Mouse (Mus musculus): ENCODE measurements around the gene Gm15319. TPM values are rescaled to one million over a fixed set of nuclear protein-coding genes. Genes with fewer than 3 reads are reported as not detected.
"Not testable (repeated sequence)": the region's sequence is repeated elsewhere in the genome, so short reads cannot be mapped to it uniquely, and the experiment has no call there.

Gm15319 gene
- under 1 TPM in 1 of 4 experiments, not detected in 3; 0.56 TPM for total RNA-seq (2022)

DNA sequence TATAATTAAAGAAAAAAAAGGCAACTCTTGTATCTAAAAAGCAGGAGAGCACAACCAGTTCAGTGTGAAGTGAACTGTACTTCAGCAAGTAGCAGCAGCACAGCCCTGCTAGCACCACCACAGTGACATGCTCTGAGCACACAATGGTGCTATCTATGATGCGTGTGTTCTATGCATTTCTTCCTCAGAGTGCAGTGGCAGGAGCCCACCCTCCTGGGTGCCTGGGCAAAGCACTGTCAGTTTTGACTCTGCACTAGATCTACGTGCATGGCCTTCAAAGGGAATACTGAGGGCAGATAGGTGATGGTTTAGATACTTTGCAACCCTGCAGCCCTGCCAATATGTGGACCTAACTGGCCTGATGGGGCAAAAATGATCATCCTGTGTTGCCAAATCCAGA lies at the start of gene Gm15319:
TSS of gene Gm15319 (minus strand) at position 101 of the 400 bp plus-strand sequence.
- not testable (repeated sequence) for DNase-seq (ENCODE audit: low spot score)

DNA sequence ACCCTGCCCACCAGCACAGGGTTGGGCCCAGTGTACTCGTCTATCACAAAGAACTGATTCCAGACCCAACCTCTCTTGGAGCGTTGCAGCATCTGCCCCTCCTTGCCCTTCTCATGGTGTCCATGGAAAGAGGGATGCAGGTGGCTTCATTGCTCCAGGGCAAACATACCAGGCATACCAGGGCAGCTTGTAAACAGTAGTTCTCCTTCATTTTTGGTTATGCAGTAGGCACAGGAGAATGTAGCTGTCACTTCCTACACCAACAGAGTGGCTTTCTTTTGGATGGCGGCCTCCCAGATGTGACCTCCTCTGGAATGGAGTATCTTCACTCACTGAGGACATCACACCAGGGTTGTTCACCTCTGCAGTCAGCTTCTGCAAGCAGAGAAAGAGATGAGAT lies 47.3 kb upstream of the Gm15319 start:
- not testable (repeated sequence) for DNase-seq (ENCODE audit: low spot score)

DNA sequence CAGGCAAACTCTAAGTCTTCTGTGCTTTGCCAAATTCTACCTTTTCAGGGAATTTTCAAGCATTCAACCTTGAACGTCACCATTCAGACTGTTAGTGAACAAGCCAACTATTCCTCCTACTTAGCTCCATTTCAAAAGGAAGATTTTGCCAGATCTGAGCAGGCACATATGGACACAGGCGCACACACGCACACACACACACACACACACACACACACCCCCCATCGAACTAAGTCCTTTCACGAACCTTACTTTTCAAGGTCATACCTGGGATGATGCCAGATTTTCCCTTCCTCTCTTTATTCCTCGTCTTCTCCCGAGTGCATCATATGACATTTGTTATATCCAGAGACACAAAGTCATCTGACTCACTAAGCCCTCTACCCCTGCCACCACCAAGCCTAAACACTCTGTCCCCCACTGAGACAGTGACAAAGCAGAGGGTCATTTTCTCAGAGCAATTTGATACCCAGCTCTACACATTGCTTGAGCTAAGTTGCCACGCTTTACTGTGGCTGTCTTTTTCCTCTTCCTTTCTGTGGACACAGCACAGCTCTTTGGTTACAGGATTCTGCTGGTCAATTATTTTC lies 45.5 kb upstream of the Gm15319 start:
- not testable (repeated sequence) for DNase-seq (ENCODE audit: low spot score)

DNA sequence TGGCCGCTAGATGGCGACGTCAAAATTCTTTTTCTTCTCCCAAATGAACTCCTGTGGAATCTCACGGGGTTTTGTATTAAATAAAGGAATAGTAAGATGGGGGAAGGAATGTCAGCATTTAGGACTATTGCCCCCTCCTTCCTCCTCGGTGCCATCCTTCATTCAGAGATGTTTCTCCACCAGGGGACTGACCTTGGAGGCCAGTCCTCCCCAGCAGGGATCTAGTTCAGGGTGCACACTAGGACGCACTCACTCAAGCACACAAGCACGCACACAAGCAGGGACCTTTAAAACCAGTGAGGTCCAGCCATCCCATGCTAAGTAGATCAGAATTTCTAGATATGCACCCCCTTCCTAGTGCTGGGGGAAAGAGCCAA lies 26.3 kb upstream of the Gm15319 start:
- peak; percentile 54 for DNase-seq (ENCODE audit: low spot score)

DNA sequence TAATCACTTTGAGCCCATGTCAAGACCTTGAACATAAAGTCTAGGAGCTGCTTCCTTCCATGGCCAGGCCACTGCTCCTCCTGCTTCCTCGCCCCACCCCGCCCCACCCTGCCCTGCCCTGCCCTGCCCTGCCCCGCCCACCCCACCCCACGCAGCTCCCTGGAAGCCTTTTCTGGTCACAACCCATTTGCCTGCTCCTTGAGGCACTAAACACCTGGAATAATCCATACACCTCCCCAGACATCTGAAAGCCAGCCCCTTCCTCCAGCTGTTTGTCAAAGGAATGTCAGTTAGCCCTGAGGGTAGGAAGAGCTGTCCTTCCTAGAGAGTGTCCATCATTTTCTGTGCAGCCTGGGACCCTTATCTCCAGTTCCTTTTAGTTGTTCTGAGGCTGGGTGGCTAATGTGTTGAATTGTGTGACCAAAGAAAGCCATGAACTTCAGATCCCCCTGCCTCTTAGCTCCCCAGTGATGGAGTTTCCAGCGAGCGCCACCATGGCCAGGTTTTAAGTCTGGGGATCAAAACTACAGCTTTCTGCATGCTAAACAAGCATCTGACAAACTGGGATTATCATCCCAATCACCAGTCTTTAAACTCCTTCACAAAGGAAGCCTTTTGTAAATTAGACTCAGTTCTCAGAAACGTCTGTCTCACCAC lies 25.8 kb upstream of the Gm15319 start:
- DNase-seq (ENCODE audit: low spot score): peak; percentile 35

DNA sequence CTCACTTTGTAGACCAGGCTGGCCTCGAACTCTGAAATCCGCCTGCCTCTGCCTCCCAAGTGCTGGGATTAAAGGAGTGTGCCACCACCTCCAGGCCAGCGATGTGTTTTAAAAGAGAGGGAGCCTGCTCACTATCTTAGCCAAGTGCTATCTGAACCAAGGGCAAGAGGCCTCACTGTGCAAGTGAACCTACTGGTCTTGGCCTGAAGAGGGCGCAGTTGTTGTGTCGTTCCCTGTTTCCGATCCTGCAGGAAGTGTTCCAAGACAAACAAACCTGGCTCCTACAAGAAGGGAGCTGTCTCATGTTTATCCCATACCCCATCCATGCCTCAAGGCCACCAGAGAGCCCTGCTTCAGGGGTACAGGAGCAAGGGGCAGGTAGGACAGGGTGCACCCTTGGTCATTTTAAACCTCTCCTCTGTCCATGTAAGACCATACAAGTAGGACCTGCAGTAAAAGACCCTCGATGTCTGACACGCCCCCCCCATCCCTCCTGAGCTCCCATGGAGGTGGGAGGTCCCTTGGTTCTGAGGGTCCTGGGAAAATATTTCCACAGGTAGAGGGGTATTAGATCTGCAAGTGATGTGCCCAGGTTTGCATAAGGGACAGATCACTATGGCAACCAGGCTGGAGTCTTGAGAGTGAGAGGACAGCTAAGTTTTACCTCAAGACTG lies 24.2 kb upstream of the Gm15319 start:
- DNase-seq (ENCODE audit: low spot score): not testable (repeated sequence)

DNA sequence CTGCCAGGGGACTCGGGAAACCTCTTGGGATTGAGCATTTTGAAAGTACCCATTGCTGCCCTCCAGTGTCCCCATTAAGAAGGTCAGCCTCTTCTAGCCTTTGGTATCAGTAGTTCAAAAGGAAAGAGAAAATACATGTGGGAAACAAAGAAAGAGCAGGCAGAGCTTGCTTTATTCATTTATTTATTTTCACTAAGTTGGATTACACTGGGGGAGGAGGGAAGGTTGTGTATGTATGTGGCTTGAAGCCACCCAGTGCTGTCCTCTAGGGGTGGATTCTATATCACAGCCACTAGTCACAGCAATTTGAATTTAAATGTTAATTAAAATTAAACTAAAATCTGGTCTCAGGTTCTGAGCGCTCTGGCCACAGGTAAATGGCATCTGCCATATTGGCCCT lies 22.0 kb upstream of the Gm15319 start:
- not testable (repeated sequence) for DNase-seq (ENCODE audit: low spot score)

DNA sequence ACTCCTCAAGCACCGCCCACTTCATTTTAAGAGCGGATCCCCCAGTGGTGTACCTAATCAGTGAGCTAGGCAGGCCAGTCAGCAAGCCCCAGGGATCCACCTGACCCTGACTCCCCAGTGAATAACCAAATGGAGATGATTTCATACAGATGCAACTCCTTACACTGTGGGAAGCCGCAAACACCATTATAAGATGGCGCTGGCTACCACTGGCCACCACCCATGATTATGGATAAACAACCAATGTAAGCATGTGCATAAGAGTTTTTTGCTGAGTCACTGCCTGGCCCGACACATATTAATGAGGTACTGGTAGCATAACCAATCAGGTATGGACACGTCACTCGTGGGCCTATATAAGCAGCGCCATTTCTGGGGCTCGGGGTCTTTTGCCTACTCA lies 21.1 kb upstream of the Gm15319 start:
- not testable (repeated sequence) for DNase-seq (ENCODE audit: low spot score)

DNA sequence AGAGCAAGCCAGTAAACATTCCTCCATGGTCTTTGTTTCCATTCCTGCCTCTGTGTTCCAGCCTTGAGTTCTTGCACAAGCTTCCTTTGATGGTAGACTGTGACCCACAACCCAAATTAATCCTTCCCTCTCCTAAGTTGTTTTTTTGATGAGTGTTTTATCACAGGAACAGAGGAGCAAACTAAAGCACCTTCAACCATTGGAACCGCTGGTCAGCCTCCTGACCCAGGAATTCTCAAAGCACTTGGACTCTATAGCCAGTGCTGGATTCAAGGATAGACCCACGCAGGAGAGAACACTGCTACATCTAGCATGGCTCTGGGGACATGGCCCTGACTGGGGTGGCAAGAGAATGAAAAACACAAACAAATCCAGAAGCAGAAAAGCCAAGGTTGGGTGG lies 19.1 kb upstream of the Gm15319 start:
- not testable (repeated sequence) for DNase-seq (ENCODE audit: low spot score)

DNA sequence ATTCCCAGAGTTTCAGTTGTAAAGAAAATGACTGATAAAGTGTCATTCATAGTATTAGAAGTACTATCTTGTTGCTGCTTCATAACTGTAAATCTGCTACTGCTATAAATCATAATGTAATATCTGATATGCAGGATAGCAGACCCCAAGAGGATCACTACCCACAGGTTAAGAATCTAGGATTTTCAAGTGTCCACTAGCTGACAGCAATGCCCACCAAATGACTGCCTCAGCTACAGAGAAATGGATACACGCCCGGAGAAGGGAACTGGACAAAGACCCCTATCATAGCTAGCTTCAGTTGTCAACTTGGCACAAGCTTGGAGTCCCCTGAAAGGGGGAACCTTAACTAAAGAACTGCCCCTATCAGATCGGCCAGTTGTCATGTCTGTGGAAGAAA lies 18.6 kb upstream of the Gm15319 start:
- not testable (repeated sequence) for DNase-seq (ENCODE audit: low spot score)

DNA sequence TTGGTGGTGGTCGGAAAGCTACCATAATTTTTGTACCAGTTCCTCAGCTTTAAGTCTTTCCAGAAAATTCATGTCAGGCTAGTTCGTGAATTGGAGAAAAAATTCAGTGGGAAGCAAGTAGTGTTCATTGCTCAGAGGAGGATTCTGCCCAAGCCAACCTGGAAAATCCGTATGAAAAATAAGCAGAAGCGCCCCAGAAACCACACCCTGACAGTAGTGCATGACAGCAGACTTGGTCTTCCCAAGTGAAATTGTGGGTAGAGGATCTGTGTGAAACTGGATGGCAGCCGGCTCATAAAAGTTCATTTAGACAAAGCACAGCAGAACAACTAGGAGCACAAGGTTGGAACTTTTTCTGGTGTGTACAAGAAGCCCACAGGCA lies 18.2 kb upstream of the Gm15319 start:
- not testable (repeated sequence) for DNase-seq (ENCODE audit: low spot score)

DNA sequence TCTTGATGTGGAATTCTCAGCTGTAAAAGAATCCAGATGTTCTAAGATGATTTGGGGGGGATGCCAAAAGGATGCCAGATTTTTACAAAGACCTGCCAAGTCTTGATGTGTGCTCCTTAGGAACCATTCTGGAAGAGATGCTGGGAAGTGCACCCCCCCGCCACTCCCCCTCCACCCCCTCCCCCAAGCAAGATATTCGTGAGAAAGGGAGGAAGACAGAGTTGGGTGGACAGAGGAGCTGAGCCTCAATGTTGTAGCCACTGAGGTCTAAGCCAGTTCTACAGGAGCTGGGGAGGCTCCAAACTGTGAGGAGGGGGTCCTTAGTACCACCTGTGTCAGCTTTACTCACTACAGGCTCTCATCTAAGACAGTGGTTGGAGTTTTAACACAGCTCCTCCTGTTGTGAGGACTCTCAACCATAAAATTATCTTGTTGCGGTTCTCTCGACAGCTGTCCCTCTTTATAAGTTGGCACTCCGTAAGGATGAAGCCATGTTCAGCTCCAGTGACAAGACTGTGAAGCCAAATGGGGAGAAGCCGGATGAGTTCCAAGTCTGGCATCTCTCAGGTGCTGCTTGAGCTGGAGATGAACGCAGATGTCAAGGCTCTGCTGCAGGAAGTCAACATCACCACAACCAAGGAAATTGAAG lies 17.7 kb upstream of the Gm15319 start:
- DNase-seq (ENCODE audit: low spot score): not testable (repeated sequence)

DNA sequence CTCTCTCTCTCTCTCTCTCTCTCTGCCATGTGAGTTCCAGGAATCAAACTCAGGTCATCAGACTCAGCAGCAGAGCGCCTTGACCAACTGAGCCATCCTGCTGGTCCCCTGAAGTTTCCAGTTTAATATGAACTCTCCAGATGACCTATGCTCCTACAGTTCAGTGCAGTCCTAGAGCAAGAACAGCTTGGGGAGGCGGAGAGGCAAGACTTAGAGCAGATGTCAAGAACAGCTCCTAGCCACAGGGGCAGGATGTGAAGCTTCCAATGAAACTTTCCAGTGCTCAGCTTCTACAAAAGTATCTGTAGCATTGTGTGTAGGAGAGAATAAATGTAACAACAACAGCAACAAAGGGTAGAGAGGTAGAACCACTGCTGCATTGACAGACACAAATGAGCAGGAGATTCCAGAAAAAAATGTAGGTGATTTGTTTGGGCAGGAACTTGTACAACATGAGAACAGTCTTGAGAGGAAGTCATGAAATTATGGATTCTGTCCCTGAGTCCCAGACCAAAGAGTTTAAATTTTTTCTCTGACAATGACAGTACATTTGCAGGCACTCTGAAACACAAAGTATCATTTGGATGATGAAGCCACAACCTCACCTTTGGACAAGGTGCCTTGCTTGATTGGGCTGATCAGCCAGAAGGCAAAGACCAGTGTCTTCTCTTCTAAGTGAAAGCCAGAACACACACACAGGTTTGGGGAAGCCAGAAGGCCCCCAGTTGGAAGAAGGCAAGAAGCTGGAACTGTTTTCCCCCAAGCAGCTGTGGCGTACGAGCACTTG lies 16.8 kb upstream of the Gm15319 start:
- peak; percentile 27 for DNase-seq (ENCODE audit: low spot score)

DNA sequence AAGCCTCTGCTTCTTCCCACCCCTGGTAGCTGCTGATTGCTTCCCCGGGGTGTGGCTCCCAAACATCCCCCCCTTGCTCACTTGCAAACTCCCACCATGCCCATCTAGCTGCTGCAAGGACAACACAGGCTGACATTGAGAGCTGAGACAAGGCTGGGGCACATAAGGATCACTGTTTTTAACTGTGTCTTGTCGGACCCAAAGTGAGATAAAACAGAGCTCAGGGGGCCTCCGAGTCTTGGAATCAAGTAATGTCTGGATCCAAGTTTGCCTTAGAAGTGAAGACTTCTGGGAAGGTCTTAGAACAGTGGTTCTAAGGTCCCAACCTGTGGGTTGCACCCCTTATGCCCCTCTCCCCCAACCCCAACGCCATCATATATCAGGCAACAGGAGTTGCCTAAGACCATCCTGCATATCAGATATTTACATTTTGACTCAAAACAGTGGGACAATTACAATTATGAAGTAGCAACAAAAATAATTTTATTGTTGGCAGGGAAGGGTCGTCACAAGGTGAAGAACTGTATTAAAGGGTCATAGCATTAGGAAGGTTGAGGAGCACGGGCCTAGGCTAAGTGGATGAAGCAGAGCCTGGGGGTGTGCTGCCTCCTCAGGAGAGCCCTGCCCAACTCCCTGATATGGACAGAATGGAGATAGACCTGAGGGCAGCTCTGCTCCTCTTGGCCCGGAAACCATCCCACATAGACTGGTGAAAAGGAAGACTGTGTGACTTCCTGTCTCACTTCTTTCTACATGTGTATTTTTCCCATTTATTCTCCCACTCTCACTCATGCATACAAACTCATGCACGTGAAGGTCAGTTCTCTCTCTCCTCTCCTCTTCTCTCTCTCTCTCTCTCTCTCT lies 16.0 kb upstream of the Gm15319 start:
- DNase-seq (ENCODE audit: low spot score): not testable (repeated sequence)

DNA sequence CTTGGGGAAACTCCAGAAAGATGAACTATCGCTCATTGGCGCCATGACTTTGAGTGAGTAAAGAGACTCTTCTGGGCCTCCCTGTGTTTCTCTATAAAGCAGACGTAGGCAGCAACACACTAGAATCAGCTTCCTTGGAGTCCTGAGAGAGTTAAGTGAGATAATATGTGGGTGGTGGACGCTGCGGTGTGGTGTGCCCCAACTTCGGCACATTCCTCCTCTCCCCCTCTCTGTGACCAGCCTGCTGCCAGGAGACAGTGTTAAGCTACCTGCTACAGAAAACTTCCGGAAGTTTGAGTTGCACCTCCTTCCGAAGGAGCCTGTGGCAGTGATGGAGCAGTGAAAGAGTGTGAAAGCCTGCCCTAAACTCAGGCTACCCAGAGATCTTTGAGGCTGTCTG lies 15.3 kb upstream of the Gm15319 start:
- DNase-seq (ENCODE audit: low spot score): peak; percentile 38

DNA sequence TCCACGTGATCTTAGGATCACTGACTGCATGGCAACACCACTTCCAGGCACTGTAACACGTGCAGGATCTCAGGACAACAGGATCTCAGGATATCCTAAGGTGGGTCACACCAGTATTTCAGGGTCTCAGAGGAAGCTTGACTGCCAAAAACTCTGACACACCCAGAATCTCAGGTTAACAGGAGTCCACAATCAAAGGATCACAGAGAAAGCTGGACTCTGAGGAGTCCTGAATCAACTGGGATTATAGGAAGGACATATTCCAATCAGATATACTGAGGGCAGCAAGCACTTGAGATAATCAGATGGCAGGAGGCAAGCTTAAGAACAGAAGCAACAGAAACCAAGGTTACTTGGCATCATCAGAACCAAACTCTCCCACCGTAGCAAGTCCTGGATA lies 12.7 kb upstream of the Gm15319 start:
- not testable (repeated sequence) for DNase-seq (ENCODE audit: low spot score)

DNA sequence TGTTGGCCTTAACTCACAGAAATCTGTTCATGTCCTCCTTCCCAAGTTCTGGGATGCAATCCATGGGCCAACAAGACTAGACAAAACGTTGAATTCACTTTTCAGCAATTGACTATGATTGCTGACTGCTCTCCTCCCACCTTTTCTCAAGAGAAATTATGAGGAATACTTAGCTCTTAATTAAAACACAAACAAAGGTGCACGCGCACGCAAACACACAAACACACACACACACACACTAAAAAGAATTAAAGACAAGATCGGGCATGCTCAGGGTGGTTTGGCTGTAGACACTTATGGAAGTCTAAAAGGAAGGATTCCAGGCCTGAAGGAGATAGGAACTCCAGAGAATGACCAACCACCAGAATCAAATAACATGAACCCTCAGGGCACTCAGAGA lies 6.6 kb downstream of the Gm15319 start:
- DNase-seq (ENCODE audit: low spot score): not testable (repeated sequence)

DNA sequence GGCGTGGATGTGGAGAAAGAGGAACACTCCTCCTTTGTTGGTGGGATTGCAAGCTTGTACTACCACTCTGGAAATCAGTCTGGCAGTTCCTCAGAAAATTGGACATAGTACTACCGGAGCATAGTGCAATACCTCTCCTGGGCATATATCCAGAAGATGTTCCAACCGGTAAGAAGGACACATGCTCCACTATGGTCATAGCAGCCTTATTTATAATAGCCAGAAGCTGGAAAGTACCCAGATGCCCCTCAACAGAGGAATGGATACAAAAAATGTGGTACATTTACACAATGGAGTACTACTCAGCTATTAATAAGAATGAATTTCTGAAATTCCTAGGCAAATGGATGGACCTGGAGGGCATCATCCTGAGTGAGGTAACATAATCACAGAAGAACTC lies 9.4 kb downstream of the Gm15319 start:
- not testable (repeated sequence) for DNase-seq (ENCODE audit: low spot score)

DNA sequence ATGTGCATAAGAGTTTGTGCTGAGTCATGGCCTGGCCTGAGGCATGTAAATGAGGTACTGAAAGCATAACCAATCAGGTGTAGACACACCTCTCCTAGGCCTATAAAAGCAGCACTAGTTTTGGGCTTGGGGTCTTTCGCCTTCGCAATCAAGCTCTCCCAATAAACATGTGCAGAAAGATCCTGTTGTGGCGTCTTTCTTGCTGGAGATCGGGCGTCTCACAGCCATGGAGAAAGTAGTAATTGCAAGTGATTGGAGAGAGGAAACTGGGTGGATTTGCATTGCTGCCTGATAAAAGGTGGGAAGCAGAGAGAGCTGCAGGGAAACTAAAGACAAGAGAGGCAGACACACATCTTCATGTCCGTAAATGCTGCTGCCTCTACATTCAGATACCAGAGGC lies 60.3 kb downstream of the Gm15319 start:
- not testable (repeated sequence) for DNase-seq (ENCODE audit: low spot score)

DNA sequence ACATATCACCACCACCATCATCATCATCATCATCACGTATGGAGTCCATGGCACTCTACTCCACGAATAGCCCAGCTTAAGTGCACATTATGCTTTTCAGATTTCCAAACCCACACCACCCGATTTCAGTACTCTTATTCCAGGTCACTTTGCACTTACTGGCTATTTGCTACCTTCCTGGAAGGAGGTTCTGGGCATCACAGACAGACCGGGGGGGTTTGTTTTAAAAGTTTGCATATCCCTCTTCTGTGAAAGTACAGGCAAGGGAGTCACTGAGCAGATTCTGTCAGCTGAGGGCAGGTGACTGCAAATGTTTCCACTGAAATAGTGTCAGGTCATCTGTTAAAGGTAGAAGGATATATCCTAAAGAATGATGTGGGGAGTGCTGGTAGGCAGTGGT lies 63.0 kb downstream of the Gm15319 start:
- not testable (repeated sequence) for DNase-seq (ENCODE audit: low spot score)

All from heart, adult 8-10 months (tissue).